Mouse (Mus musculus) spleen, adult 18-20 months (tissue): Measurements from ENCODE around the gene Atp6v0a4.
A peak's percentile ranks its signal among the peaks of the same experiment; 100 is the strongest.

Experiments
- DNase-seq, 2 experiments: peaks; one replicate each; pipeline ENCODE4 v3.0.0; 2022; ENCODE audit warnings: mixed read lengths in 2 of 2

Gene Atp6v0a4

DNA sequence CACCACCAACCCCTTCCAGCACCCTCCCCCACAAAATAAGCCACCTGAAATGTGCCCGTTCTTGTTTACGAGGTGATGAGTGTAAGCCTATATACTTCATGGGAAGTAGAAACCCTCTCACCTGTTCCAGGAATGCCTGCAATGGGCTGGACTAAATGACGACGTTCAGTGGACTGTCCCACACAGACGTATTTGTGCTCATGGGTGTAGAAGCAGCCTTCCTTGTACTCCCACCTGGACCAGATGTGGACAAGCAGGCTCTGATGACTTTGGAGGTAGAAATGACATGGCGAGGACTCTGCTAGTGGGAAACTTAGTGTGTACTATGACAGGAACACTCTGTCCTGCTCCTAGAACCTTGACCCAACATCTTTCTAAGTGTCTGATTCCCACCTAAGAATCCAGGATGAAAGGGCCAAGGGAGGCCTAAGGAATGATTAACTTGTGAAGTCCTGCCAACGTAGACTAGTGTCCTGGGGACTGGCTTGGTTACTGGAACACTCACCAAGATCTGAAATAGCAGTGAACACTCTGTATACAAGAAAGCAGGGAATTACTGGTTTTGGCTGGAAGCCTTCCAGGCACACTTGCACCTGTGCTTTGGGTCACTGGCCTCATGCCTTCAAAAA, at the start of gene Atp6v0a4:
TSS of gene Atp6v0a4 (minus strand) at position 380 of the 629 bp plus-strand sequence.
- DNase-seq, result no peak

DNA sequence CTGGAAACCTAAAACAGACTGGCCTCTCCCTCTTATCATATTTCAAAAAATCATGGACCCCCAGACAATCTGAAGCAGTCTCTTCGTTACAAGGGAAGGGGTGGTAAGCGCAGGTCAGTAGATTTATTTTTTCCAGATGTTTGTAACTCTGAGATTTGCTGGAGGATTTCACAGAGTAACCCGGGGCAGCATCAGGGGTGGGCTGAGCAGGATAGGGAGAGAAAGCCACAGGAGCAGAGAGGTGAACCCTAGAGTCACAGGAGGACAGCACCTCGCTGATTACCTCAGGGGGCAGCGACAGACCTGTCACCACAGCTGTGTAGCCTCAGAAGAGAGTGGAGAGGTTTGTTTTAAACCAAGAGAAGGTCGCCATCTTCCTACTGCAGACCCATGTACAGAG, 41.0 kb upstream of the Atp6v0a4 start:
- DNase-seq, result no peak

GRCm38 (mm10) chr6:38164705-38165104, 40.3 kb upstream of the Atp6v0a4 start:
- no peak for DNase-seq

- DNase-seq, result no peak
Measured at GRCm38 (mm10) chr6:38162825-38163504, 38.6 kb upstream of the Atp6v0a4 start.

GRCm38 (mm10) chr6:38160556-38160955, 36.2 kb upstream of the Atp6v0a4 start:
- no peak for DNase-seq

DNA sequence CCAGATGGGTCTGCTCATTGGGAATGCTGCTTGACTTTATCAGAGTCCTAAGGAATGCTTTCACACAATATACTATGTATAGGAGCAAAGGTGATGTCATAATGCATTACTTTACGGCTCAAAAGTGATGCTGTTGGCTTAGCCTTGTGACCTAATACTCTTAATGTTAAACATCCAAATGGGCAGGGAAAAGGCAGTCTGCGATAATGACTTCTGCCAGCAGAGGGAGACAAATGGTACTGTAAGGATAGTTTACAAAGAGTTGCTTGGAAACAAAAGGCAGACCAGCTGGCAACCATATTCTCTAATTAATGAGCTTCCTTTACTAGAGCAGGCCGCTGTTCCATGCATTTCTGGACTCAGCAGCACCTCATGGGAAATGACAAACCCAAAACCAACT, 35.7 kb upstream of the Atp6v0a4 start:
- peak in 1 of 2 experiments; percentile 75 for DNase-seq

GRCm38 (mm10) chr6:38159576-38159975, 35.2 kb upstream of the Atp6v0a4 start:
- DNase-seq, result no peak

DNA sequence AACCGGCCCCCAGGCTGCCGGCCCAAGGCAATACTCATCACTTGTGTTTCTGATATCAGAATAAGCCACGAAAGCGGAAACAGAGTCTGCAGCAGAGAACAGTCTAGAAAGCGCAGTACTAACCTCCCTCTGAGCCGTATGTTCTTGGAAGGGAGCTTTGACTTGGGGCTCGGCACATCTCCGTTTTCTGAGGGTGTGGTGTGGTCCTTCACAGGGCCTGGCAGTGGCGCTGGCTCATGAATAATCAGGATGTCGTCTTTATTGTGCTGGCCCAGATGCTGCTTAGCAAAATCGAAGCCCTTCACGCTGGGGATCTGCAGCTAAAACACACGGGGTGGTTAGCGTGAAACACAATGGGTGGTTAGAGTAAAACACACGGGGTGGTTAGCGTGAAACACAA, 33.5 kb upstream of the Atp6v0a4 start:
- DNase-seq, result no peak

DNA sequence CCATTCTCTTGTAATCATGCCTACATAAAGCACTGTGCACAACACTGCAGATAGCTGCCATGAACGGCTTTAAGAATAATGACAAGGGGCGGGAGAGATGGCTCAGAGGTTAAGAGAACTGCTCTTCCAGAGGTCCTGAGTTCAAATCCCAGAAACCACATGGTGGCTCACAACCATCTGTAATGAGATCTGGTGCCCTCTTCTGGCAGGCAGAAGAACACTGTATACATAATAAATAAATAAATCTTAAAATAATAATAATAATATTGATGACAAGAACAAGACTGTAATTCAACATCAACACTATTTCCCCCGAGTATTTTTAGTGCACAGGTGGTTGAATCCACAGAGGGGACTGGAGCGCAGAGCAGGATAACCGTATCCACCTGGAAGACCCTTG, 31.8 kb upstream of the Atp6v0a4 start:
- DNase-seq, result no peak

- DNase-seq, result no peak
Measured at GRCm38 (mm10) chr6:38152305-38152704, 27.9 kb upstream of the Atp6v0a4 start.

DNA sequence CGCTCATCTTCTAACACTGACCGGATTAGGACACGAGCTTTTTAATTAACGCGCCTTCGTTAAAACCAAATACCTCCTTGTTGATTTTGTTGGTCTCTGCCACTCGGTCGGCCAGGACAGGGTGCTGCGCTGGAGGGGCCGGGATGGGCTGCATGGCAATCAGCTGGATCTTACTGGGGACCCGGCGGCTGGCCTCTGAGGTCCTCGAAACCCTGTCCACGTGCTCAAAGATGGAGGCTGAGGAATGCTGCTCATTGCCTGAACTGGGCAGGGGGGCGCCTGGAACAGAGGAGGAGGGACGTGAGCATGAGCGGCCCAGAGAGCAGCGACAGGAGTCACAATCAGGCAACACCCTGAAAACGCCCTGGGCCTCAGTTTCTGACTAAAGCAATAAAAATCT, 25.1 kb upstream of the Atp6v0a4 start:
- no peak for DNase-seq

DNA sequence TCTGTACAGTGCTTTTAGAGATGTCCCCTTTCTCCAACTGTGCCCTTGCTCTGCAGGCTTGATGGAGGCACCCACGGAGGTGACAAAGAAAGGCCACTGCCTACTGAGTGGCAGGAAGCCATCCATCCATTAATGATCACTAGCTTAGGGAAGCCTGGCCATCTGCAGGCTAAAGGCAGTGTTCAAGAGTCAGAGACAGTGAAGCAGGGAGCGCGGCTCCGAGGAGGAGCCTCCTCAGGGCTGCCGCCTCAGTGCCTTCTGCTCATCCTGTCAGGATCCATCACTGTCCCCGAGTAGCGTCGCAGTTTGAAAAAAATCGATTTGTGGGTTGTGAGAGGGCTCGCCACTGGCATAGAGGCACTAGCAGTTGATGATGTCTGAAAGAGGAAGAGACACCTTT, 24.2 kb upstream of the Atp6v0a4 start:
- DNase-seq, result no peak

DNA sequence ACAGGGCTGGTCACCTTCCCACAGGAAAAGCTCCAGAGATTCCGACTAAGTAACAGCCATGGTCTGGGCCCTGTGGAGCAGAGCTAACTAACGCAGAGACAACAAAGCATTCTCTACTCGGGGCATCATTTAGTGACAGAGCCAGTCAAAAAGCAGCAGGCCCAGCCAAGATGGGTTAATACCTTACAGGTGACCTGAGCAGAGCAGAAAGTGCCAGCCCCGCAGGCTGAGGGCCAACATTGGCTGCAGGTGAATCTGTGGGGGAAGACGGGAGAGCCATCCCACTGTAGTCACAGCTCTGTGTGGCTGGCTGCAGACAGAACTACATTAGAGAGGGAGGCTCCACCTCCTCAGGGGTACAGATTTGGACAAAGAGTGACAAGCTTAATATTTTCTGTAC, 22.9 kb upstream of the Atp6v0a4 start:
- no peak for DNase-seq

DNA sequence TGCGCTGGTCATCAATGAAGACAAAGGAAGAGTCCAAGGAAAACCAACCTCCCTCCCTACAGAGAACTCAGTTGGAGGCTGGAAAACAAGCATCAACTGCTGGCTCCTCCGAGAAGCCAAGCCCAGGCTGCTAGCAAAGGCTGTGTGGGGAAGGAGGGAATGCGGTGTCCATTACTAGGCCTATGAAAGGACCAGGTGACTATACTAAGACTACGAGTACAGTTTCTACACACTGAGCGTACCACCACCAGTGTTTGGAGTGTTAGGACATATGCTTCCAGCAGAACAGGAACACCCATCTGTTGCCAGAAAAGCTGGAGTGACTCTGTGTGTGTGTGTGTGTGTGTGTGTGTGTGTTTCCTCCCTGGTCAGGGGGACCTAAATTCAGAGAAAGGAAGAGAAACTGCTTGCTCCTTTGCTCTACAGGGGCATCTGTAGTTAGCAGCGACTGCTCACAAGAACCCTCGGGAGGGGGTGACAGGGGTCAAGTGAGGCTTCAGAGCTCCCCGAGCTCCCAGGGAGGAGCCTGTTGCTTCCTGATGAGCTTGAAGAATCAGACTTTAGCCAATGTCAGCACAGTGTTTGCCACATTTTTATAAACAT, 21.2 kb upstream of the Atp6v0a4 start:
- no peak for DNase-seq

GRCm38 (mm10) chr6:38144161-38144998, 20.0 kb upstream of the Atp6v0a4 start:
- DNase-seq, result no peak

GRCm38 (mm10) chr6:38140402-38140801, 16.0 kb upstream of the Atp6v0a4 start:
- DNase-seq, result no peak

GRCm38 (mm10) chr6:38139086-38139485, 14.7 kb upstream of the Atp6v0a4 start:
- DNase-seq, result no peak

GRCm38 (mm10) chr6:38134806-38135559, 10.6 kb upstream of the Atp6v0a4 start:
- DNase-seq, result no peak

GRCm38 (mm10) chr6:38131801-38132231, 7.4 kb upstream of the Atp6v0a4 start:
- no peak for DNase-seq

GRCm38 (mm10) chr6:38129883-38130282, 5.5 kb upstream of the Atp6v0a4 start:
- DNase-seq, result no peak

GRCm38 (mm10) chr6:38128115-38128514, 3.7 kb upstream of the Atp6v0a4 start:
- DNase-seq, result no peak

DNA sequence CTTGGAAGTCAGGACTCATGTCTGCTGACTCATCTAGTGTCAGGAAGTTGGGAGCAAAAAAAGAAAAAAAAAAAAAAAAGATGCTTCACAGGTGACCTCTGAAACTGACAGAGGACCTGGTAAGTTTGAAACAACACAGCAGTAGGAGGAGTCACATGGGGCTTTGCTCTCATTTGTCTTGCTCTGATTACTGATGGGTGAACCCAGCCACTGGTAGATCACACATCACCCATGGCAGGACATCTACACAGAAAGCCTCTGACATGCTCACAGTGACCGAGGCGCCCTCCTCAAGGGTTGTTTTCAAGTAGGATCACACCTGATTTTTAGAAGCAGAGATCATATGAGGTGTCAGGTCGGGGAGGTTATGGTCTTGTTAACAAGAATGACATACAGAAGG, 1.1 kb upstream of the Atp6v0a4 start:
- DNase-seq, result no peak

- DNase-seq, result no peak
Measured at GRCm38 (mm10) chr6:38124882-38125281, 496 bp upstream of the Atp6v0a4 start.
